Mouse (Mus musculus) spleen, adult 2 months (tissue): ENCODE measurements around the gene Tmem248.

Experiments
- CTCF ChIP-seq: fragments of 200-500 bp; IDR thresholded peaks from 2 replicates; pipeline ENCODE4 v1.5.1; 2011; ENCODE audit warnings: mild to moderate bottlenecking, inconsistent platforms; ENCODE audit not compliant: insufficient read depth, insufficient read length, insufficient replicate concordance; ENCODE audit errors: extremely low read depth
- POLR2A ChIP-seq: fragments of 200-500 bp; IDR thresholded peaks from 2 replicates; pipeline ENCODE4 v1.6.1; 2011; ENCODE audit warnings: low read depth, low read length, inconsistent platforms

- no peak for TF ChIP-seq CTCF
- TF ChIP-seq POLR2A = no peak
Measured at GRCm38 (mm10) chr5:130273046-130273445, 56.2 kb downstream of the Tmem248 start.
